Mouse (Mus musculus): ENCODE data around the gene Rccd1. TPM values are rescaled to one million over a fixed set of nuclear protein-coding genes. Genes with fewer than 3 reads are reported as not detected.

Gene Rccd1
- polyA plus RNA-seq, 2 experiments: 1.6 to 6.6 TPM

DNA sequence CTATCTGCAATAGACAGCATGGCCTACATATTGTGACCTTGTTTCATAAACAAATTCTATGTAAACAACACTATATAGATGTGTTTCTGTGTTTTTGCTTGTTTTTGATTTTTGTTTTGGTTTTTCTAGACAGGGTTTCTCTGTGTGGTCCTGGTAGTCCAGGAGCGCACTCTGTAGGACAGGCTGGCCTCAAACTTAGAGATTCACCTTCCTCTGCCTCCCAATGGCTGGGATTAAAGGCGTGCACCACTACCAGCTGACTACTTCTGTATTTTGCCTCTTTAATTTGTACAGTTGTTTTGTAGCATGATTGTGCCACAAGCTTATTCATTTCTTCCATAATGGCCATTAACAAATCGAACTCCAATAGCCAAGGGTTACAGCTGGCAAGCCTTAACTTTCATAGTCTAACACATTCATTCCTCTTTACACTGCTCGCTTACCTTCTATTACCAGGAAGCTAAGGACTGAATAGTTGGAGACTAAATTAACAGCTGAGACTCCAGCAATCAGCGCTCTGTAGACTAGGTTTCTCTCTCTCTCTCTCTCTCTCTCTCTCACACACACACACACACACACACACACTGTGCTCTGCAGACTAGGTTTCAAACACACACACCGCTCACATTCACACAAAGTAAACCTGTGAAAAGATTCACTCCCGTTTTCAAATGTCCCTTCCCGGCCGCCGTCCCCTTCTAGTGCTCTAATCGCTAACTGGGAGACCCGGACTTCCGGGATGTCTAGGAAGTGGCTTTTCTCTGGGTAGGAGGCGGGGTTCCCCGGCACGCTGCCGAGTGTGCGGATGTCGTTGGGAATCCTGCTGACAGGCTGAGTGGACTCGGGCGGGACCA is 55.1 kb downstream of the Rccd1 start, which contains the start of gene Vps33b:
Vps33b (plus strand) TSS at position 753 of the 854 bp plus-strand sequence.
- ATAC-seq (ENCODE audit: insufficient read depth) (peak; percentile 91), DNase-seq (ENCODE audit: low read depth in 3 of 3, low spot score in 3 of 3) (peak; percentile 90 to 92 (median 92))
- Histone ChIP-seq H3K9me3 (ENCODE audit: control insufficient read depth, low read length) (no peaks in the 10 kb centered on the region), H3K4me1 (replicated peaks; ENCODE audit: control insufficient read depth in 2 of 2, insufficient read depth in 2 of 2, low read length in 1 of 2) (peaks cover 10 to 13% of the 10 kb centered on the region in 2 experiments), H3K4me2 (ENCODE audit: low read depth) (peak within 1 kb of the TSS; percentile 91), H3K36me3 (replicated peaks; ENCODE audit: control insufficient read depth, insufficient read depth, low read depth) (peaks cover 21% of the 10 kb centered on the region), H3K4me3 (ENCODE audit: insufficient read depth in 1 of 2, low read depth in 2 of 2, low read length in 2 of 2) (peak within 1 kb of the TSS; percentile 72 to 81), H3K9ac (replicated peaks) (peak within 1 kb of the TSS; percentile 76), H3K27ac (peak within 1 kb of the TSS; percentile 69), H3K27me3 (ENCODE audit: control insufficient read depth, insufficient read depth, low read length) (no peaks in the 10 kb centered on the region)
- 3% methylated on average over 21 of the region's 21 CpGs for WGBS (ENCODE audit: insufficient replicate concordance)
- TF ChIP-seq CTCF (IDR thresholded peaks at IDR 0.05; ENCODE audit: low read depth) (no peak), EP300 (IDR thresholded peaks at IDR 0.05; ENCODE audit: low read depth) (0 out of 2 replicates have a peak, but pooled peaks have one; percentile 27)

- H3K4me3 ChIP-seq (ENCODE audit: insufficient read depth in 1 of 2, low read depth in 2 of 2, low read length in 2 of 2): no peak overlapping the region
- no peak overlapping the region for H3K27ac ChIP-seq
- H3K9me3 ChIP-seq (ENCODE audit: control insufficient read depth, low read length): no peaks in the 10 kb centered on the region
- peaks cover 27% of the 10 kb centered on the region for H3K36me3 ChIP-seq (replicated peaks; ENCODE audit: control insufficient read depth, insufficient read depth, low read depth)
- WGBS (ENCODE audit: insufficient replicate concordance): 50% methylated on average over 1 of the region's 1 CpGs
- ATAC-seq (ENCODE audit: insufficient read depth) (no peak), DNase-seq (ENCODE audit: low read depth in 3 of 3, low spot score in 3 of 3) (no peak)
- H3K27me3 ChIP-seq (ENCODE audit: control insufficient read depth, insufficient read depth, low read length): no peaks in the 10 kb centered on the region
- H3K4me2 ChIP-seq (ENCODE audit: low read depth): no peak overlapping the region
- H3K4me1 ChIP-seq (replicated peaks; ENCODE audit: control insufficient read depth in 2 of 2, insufficient read depth in 2 of 2, low read length in 1 of 2): peaks cover 10 to 13% of the 10 kb centered on the region in 2 experiments
- no peak overlapping the region for H3K9ac ChIP-seq (replicated peaks)
- no peak for TF ChIP-seq EP300 (IDR thresholded peaks at IDR 0.05; ENCODE audit: low read depth)
- TF ChIP-seq CTCF (IDR thresholded peaks at IDR 0.05; ENCODE audit: low read depth): no peak
These were observed 56.5 kb downstream of the Rccd1 start for GRCm38 (mm10) chr7:80267764-80268163.

DNA sequence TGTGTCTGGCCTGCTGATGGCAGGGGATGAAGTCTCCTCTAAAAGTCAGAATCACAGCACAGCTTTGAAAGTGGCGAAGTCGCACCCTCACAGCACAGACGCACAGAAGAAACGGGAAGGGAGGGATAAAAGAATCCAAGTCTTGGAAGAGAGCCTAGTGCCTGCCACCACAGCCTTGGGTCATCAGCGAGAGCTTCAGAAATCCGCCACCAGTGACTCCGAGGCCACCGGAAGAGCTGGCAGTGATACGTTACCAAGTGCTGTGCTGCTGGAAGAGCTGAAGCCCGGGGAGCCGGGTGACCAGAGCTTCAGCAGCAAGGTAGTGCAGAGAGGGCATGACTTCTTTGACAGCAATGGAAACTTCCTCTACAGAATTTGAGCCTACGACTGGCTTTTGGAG is 59.6 kb downstream of the Rccd1 start:
- Histone ChIP-seq H3K9me3 (ENCODE audit: control insufficient read depth, low read length) (no peaks in the 10 kb centered on the region), H3K27ac (no peak overlapping the region), H3K4me3 (ENCODE audit: insufficient read depth in 1 of 2, low read depth in 2 of 2, low read length in 2 of 2) (no peak overlapping the region), H3K36me3 (replicated peaks; ENCODE audit: control insufficient read depth, insufficient read depth, low read depth) (peaks cover 27% of the 10 kb centered on the region), H3K4me1 (replicated peaks; ENCODE audit: control insufficient read depth in 2 of 2, insufficient read depth in 2 of 2, low read length in 1 of 2) (peaks cover 13 to 15% of the 10 kb centered on the region in 2 experiments), H3K9ac (replicated peaks) (no peak overlapping the region), H3K4me2 (ENCODE audit: low read depth) (no peak overlapping the region), H3K27me3 (ENCODE audit: control insufficient read depth, insufficient read depth, low read length) (no peaks in the 10 kb centered on the region)
- 89% methylated on average over 12 of the region's 12 CpGs for WGBS (ENCODE audit: insufficient replicate concordance)
- ATAC-seq (ENCODE audit: insufficient read depth): no peak
- no peak for DNase-seq (ENCODE audit: low read depth in 3 of 3, low spot score in 3 of 3)
- no peak for TF ChIP-seq EP300 (IDR thresholded peaks at IDR 0.05; ENCODE audit: low read depth)
- no peak for TF ChIP-seq CTCF (IDR thresholded peaks at IDR 0.05; ENCODE audit: low read depth)

DNA sequence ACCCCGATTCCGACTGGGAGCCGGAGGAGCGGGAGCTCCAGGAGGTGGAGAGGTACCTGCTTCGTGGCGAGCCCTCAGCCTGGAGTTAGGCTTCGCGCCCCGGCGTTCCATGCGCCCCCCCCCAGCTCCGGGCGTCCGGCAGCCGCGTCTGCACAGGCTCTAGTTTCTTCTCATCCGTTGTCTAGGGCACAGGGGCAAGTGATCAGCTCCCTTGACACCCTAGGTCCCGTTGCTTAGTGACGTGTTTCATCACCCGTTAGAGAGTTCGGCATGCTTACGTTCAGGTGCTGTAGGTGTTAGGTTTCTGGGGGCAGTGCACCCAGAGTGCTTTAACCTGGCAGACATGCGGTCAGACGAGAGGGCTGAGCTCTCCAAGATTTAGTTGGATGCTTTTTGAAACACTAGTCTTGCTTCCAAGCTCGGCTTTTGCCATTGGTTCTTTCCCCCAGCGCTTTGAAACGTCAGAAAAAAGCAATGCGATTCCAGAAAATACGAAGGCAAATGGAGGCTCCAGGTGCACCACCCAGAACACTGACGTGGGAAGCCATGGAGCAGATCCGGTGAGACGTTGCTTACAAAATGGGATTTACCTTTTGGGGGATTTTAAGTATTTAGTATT is 62.8 kb downstream of the Rccd1 start:
- Histone ChIP-seq H3K36me3 (replicated peaks; ENCODE audit: control insufficient read depth, insufficient read depth, low read depth) (peaks cover 27% of the 10 kb centered on the region), H3K4me2 (ENCODE audit: low read depth) (peak overlapping the region; percentile 87), H3K27me3 (ENCODE audit: control insufficient read depth, insufficient read depth, low read length) (no peaks in the 10 kb centered on the region), H3K4me3 (ENCODE audit: insufficient read depth in 1 of 2, low read depth in 2 of 2, low read length in 2 of 2) (peak overlapping the region; percentile 88 to 91), H3K4me1 (replicated peaks; ENCODE audit: control insufficient read depth in 2 of 2, insufficient read depth in 2 of 2, low read length in 1 of 2) (peaks cover 7 to 9% of the 10 kb centered on the region in 2 experiments), H3K9me3 (ENCODE audit: control insufficient read depth, low read length) (no peaks in the 10 kb centered on the region), H3K27ac (peak overlapping the region; percentile 68), H3K9ac (replicated peaks) (peak overlapping the region; percentile 85)
- WGBS (ENCODE audit: insufficient replicate concordance): 1% methylated on average over 32 of the region's 32 CpGs
- peak in 1 of 3 experiments; percentile 40 for DNase-seq (ENCODE audit: low read depth in 3 of 3, low spot score in 3 of 3)
- peak; percentile 71 for ATAC-seq (ENCODE audit: insufficient read depth)
- TF ChIP-seq CTCF (IDR thresholded peaks at IDR 0.05; ENCODE audit: low read depth) (no peak), EP300 (IDR thresholded peaks at IDR 0.05; ENCODE audit: low read depth) (no peak)
